Mouse (Mus musculus) neural tube, embryonic 11.5 days (tissue): ENCODE data around the gene Ctsw. TPM values are rescaled to one million over a fixed set of nuclear protein-coding genes. Genes with fewer than 3 reads are reported as not detected.
A peak's percentile ranks its signal among the peaks of the same experiment; 100 is the strongest.
"Not testable (repeated sequence)": the region's sequence is repeated elsewhere in the genome, so short reads cannot be mapped to it uniquely, and the experiment has no call there.

Experiments used
- ATAC-seq: fragments of 200-750 bp; cut with Nextera tagmentation; 2 replicates; pipeline ENCODE4 v1.8.0; 2017; ENCODE audit warnings: moderate number of reproducible peaks, mild to moderate bottlenecking, moderate TSS enrichment, moderate library complexity; ENCODE audit not compliant: insufficient read depth, low FRiP score, low TSS enrichment
- DNase-seq: peaks from one replicate; pipeline ENCODE4 v3.0.0-alpha.2; 2015; ENCODE audit warnings: low spot score
- H3K27ac ChIP-seq: fragments of 300-500 bp; sonication (generic); 2 replicates; pipeline ENCODE4 v1.5.1; 2014; ENCODE audit warnings: low read depth, mild to moderate bottlenecking, low read length
- H3K27me3 ChIP-seq: fragments of 300-500 bp; sonication (generic); 2 replicates; pipeline ENCODE4 v1.6.1; 2014; ENCODE audit warnings: mild to moderate bottlenecking, low read length, mixed read lengths; ENCODE audit not compliant: control insufficient read depth, insufficient read depth
- H3K36me3 ChIP-seq: fragments of 300-500 bp; sonication (generic); 2 replicates; pipeline ENCODE4 v1.6.1; 2014; ENCODE audit warnings: mild to moderate bottlenecking, low read length, moderate library complexity, mixed read lengths; ENCODE audit not compliant: control insufficient read depth, insufficient read depth
- H3K4me1 ChIP-seq: fragments of 300-500 bp; sonication (generic); 2 replicates; pipeline ENCODE4 v1.6.1; 2014; ENCODE audit warnings: low read length, mixed read lengths; ENCODE audit not compliant: control insufficient read depth, insufficient read depth
- H3K4me2 ChIP-seq: fragments of 300-500 bp; sonication (generic); 2 replicates; pipeline ENCODE4 v1.6.1; 2014; ENCODE audit warnings: low read depth, mild to moderate bottlenecking, moderate library complexity
- H3K4me3 ChIP-seq: fragments of 300-500 bp; sonication (generic); 2 replicates; pipeline ENCODE4 v1.5.1; 2014; ENCODE audit warnings: low read depth, low read length
- H3K9ac ChIP-seq: fragments of 300-500 bp; sonication (generic); 2 replicates; pipeline ENCODE4 v1.6.1; 2014; ENCODE audit warnings: mild to moderate bottlenecking, low read length
- H3K9me3 ChIP-seq: fragments of 300-500 bp; sonication (generic); 2 replicates; pipeline ENCODE4 v1.6.1; 2016; ENCODE audit warnings: low read length; ENCODE audit not compliant: control insufficient read depth
- WGBS: fragments of 180-500 bp; shearing (Covaris S2); extraction: QIAGEN DNeasy Blood & Tissue Kit; methylation state at CpG from one replicate; pipeline ENCODE4 v1.1.7; 2014; 5-methylcytosine and 5-hydroxymethylcytosine counted together
- polyA plus RNA-seq: library from polyadenylated mRNA; unstranded; fragments of >200 nt; fragmentation: Nextera tagmentation; extraction: Ambion mirVana; gene quantifications from 2 replicates; pipeline ENCODE4 v1.2.1, GENCODE M21; 2014

Gene Ctsw
- polyA plus RNA-seq, 1 experiment from 2014 or later, result 1.7 TPM

DNA sequence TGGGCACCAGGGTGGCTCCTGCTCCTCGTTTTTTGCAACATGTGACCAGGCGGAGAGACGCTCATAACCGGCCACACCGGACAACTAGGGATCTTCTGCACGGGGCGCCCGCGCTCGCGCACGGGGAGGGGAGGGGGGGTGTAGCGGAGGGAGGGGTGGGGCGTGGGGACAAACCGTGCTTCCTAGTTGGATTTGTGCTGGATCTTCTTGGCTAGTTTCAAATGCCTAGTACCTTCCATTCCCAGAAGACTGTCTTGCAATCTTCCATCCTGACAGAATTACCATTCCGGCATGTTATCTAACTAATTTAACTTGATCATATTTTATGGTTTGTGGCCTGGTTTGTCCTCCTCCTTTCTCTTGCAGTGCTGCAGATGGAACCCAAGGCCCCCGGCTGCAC lies 35.4 kb upstream of the Ctsw start, which contains the start of gene 1700020D05Rik:
1700020D05Rik (minus strand) TSS at position 101 of the 400 bp plus-strand sequence.
- Histone ChIP-seq H3K9me3 (no peaks in the 10 kb centered on the region), H3K4me3 (no peak within 1 kb of the TSS), H3K27ac (no peak within 1 kb of the TSS), H3K4me2 (no peak within 1 kb of the TSS), H3K4me1 (no peaks in the 10 kb centered on the region), H3K27me3 (no peaks in the 10 kb centered on the region), H3K9ac (no peak within 1 kb of the TSS), H3K36me3 (no peaks in the 10 kb centered on the region)
- DNase-seq (no peak), ATAC-seq (no peak)
- 51% methylated on average over 17 of the region's 17 CpGs for WGBS

DNA sequence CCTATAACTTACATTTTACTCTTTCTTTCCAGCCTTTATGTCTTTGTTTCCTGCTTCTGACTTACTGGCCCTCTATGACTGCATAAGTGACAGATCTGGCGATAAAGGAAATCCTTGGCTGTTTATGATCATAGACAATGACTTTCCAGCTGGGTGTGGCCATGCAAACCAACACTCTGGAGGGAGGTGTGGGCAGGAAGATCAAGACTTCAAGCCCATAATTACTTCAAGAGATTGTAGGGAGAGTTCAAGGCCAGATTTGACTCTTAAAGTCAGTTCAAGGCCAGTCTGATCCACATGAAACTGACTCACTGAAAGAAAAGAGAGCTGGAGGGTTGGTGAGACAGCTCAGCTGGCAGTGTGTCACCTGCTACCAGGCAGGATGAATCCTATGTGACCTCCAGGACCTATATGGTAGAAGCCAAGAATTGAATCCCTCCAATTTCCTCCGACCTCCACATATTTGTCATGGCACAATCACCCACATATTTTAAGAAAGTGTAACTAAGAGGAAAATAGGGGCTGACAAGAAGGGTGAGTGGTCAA lies 32.1 kb upstream of the Ctsw start:
- no peaks in the 10 kb centered on the region for H3K27me3 ChIP-seq
- 87% methylated on average over 2 of the region's 2 CpGs for WGBS
- no peaks in the 10 kb centered on the region for H3K4me1 ChIP-seq
- ATAC-seq (no peak), DNase-seq (no peak)
- no peak overlapping the region for H3K4me3 ChIP-seq
- H3K9me3 ChIP-seq, result no peaks in the 10 kb centered on the region
- H3K9ac ChIP-seq, result no peak overlapping the region
- no peak overlapping the region for H3K4me2 ChIP-seq
- H3K27ac ChIP-seq, result no peak overlapping the region
- peaks cover 8% of the 10 kb centered on the region; the same call in 1 of the 2 replicates for H3K36me3 ChIP-seq

DNA sequence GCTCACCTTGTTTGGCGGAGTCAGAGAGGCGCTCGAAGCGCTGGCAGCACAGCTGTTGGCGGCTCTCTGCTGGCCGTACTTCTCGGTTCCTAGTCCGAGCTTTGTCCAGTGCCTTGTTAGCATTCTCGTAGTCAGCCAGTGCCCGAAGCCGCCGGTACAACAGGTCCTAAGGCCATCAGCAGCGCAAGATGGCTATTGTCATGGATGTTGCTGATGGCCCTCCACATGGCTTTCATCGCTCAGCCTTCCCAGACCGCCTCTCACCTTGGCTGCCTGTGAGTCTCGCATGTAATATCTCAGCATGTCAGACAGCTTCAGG lies 27.7 kb upstream of the Ctsw start:
- Histone ChIP-seq H3K9me3 (no peaks in the 10 kb centered on the region), H3K4me1 (peaks cover 8% of the 10 kb centered on the region; the same call in 1 of the 2 replicates), H3K27ac (no peak overlapping the region; the same call in 1 of the 2 replicates), H3K36me3 (peaks cover 22% of the 10 kb centered on the region), H3K9ac (no peak overlapping the region), H3K4me2 (no peak overlapping the region), H3K27me3 (no peaks in the 10 kb centered on the region), H3K4me3 (no peak overlapping the region)
- DNase-seq, result no peak
- ATAC-seq, result no peak
- 87% methylated on average over 16 of the region's 16 CpGs for WGBS

DNA sequence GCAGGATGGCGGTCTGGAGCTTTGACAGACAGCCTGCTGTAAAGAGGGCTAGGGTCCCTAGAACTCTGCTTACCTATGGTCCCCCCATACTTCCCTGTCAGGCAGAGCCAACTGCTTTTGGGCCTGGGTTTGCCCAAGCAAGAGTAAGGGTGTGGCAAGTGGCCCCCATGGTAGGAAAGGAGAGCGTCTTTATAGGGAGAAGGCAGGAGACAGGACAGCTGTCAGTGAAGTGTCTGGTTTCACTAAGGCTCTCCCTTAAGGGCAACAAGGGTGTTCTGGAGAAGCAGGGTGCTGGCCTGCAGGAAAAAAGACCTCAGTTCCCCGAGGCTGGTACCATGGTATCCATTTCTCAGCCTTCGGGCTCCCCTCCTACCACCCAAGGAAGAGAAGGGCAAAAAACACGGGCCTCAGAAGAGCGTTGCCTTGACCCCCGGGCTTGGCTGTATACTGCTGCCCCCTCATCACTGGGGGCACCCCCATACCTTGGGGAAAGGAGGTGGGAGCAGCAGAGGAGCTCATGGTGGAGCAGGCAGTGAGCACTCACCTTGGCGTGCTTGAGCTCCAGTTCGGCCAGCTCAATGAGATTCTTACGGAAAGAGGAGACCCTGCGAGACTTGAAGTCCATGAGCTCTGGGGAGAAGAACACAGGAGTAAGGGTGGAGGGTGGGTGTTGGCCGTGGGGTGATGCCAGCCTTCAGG lies 27.2 kb upstream of the Ctsw start:
- no peak overlapping the region for H3K9ac ChIP-seq
- WGBS, result 86% methylated on average over 12 of the region's 12 CpGs
- H3K4me1 ChIP-seq, result peaks cover 8% of the 10 kb centered on the region; the same call in 1 of the 2 replicates
- no peak for DNase-seq
- no peak for ATAC-seq
- H3K27me3 ChIP-seq, result no peaks in the 10 kb centered on the region
- peaks cover 22% of the 10 kb centered on the region for H3K36me3 ChIP-seq
- H3K9me3 ChIP-seq, result no peaks in the 10 kb centered on the region
- H3K4me3 ChIP-seq, result no peak overlapping the region
- no peak overlapping the region; the same call in 1 of the 2 replicates for H3K27ac ChIP-seq
- H3K4me2 ChIP-seq, result no peak overlapping the region

DNA sequence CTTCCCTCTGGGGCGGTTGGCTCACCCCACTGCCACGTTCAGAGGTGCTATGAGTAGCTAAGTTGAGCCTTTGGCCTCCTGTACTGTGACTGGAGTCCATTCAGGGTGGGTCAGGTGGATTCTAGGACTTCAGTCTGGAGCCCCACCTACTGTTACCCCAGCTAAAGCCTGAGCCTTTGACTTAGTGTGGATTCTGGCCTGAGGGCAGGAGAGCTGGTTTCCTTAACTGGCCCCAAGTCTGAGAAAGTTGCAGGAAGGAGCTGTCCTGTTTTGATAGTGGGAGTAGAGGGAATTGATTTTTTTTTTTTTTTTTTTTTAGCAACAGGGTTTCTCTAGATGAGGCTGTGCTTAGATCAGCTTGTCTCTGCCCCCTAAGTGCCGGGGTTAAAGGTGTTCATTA lies 26.0 kb upstream of the Ctsw start:
- H3K4me3 ChIP-seq, result no peak overlapping the region
- no peak overlapping the region for H3K27ac ChIP-seq
- DNase-seq (no peak), ATAC-seq (no peak)
- H3K4me1 ChIP-seq, result peaks cover 9% of the 10 kb centered on the region; the same call in 1 of the 2 replicates
- no peaks in the 10 kb centered on the region for H3K9me3 ChIP-seq
- H3K9ac ChIP-seq, result no peak overlapping the region
- peaks cover 22% of the 10 kb centered on the region for H3K36me3 ChIP-seq
- no peak overlapping the region for H3K4me2 ChIP-seq
- WGBS, result 87% methylated on average over 3 of the region's 3 CpGs
- H3K27me3 ChIP-seq, result no peaks in the 10 kb centered on the region

DNA sequence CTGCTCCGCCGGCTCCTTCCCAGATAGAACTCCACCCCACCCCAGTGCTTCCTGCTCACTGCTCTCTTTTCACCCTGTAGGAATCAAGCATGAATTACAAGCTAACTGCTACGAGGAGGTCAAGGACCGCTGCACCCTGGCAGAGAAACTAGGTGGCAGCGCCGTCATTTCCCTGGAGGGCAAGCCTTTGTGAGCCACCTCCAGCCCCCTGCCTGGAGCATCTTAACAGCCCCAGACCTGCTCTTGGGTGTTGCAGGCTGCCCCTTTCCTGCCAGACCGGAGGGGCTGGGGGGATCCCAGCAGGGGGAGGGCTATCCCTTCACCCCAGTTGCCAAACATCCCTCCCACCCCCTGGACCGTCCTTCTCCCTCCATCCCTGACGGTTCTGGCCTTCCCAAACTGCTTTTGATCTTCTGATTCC lies 25.0 kb upstream of the Ctsw start:
- not testable (repeated sequence) for DNase-seq, H3K4me3 ChIP-seq, ATAC-seq, H3K27ac ChIP-seq, H3K9ac ChIP-seq, H3K27me3 ChIP-seq, H3K4me2 ChIP-seq, H3K9me3 ChIP-seq
- Histone ChIP-seq H3K36me3 (peaks cover 22% of the 10 kb centered on the region), H3K4me1 (peaks cover 14% of the 10 kb centered on the region; the same call in 1 of the 2 replicates)
- WGBS, result 66% methylated on average over 9 of the region's 9 CpGs

DNA sequence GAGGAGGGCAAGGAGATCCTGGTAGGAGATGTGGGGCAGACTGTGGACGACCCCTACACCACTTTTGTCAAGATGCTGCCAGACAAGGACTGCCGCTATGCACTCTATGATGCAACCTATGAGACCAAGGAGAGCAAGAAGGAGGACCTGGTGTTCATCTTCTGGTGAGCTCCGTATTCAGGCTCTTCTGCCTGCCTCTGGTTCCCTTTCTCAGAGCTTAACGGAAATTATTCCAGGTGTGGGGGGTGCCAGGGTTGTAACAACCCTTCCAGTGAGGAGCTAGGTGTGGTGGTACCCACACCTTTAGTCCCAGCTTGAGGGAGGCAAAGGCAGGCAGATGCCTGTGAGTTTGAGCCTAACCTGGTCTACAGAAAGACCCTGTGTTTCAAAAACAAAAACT lies 24.3 kb upstream of the Ctsw start:
- Histone ChIP-seq H3K9ac (no peak overlapping the region), H3K27me3 (no peaks in the 10 kb centered on the region), H3K9me3 (no peaks in the 10 kb centered on the region), H3K4me1 (peaks cover 14% of the 10 kb centered on the region; the same call in 1 of the 2 replicates), H3K4me3 (no peak overlapping the region), H3K36me3 (peaks cover 20% of the 10 kb centered on the region), H3K27ac (no peak overlapping the region), H3K4me2 (no peak overlapping the region)
- ATAC-seq, result no peak
- DNase-seq, result no peak
- 94% methylated on average over 4 of the region's 4 CpGs for WGBS

DNA sequence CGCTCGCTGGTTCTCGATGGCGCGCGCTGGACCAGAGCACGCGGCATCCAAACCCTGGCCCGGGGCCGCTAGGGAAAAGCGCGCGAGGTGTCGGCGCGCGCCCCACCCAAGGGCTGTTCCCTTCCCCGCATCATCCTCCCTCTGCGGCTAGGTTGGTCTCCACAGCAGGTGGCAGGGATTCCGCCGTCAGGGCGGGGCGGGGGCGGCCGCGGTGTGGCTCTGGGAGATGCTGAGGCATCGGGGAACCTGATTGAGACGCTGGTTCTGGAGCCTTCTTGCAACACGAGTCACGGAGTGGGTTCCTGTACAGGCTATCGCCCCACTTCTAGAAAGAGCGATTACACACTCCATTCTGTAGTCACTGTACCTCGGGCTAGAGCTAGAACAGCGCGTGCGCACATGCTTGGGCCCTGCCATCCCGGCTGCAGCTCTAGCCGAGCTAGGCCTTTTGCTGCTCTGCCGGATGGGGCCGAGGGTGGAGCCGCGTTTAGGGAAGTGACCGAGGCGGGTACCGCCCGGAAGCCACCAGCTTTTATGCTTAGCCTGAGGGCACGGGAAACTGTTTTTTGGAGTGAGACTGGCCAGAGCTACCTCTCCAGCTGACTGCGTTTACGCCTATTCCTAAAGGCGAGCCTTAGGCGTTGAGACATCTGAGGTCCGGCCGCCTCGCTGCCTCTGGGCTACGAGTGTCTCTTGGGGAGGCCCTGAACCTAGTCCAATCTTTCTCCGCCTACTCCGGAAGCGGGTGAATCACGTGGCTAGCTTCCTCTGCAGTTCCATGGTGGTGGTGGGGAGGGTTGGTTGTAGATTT lies 22.8 kb upstream of the Ctsw start:
- Histone ChIP-seq H3K27me3 (no peaks in the 10 kb centered on the region), H3K4me3 (peak overlapping the region; percentile 87), H3K4me1 (peaks cover 21% of the 10 kb centered on the region), H3K9ac (peak overlapping the region; percentile 90), H3K27ac (peak overlapping the region; percentile 98), H3K4me2 (peak overlapping the region; percentile 89), H3K36me3 (peaks cover 17% of the 10 kb centered on the region), H3K9me3 (no peaks in the 10 kb centered on the region)
- under 1% methylated on average over 59 of the region's 59 CpGs for WGBS
- DNase-seq (peak; percentile 80), ATAC-seq (no peak)
